Mouse (Mus musculus) layer of hippocampus, adult 8-10 months (tissue): ENCODE measurements at regions not wholly inside any gene's neighbourhood (a gene's known extent, or its start where the extent isn't known, plus 50 kb on each side); places are given as distances from the start of the nearest gene placed in this dataset.

Experiments used
- DNase-seq, 2 experiments: peaks; one replicate each; pipeline ENCODE4 v3.0.0; 2022; ENCODE audit warnings: low spot score in 2 of 2

- no peak for DNase-seq
Measured at GRCm38 (mm10) chr4:88941955-88942354, 62.0 kb upstream of the Ifne start.

GRCm38 (mm10) chr4:88940670-88941069, 60.7 kb upstream of the Ifne start:
- DNase-seq: no peak

- DNase-seq: no peak
Measured at GRCm38 (mm10) chr4:88939397-88939796, 59.4 kb upstream of the Ifne start.

GRCm38 (mm10) chr4:88938712-88939032, 58.7 kb upstream of the Ifne start:
- peak in 1 of 2 experiments; percentile 7 for DNase-seq

GRCm38 (mm10) chr4:88937866-88938711, 58.1 kb upstream of the Ifne start:
- DNase-seq: peak; percentile 17 to 38

- no peak for DNase-seq
Measured at GRCm38 (mm10) chr4:88936976-88937375, 57.0 kb upstream of the Ifne start.

GRCm38 (mm10) chr4:88935901-88936300, 55.9 kb upstream of the Ifne start:
- DNase-seq: no peak

GRCm38 (mm10) chr4:88935316-88935715, 55.3 kb upstream of the Ifne start:
- DNase-seq: no peak

- DNase-seq: no peak
Measured at GRCm38 (mm10) chr4:88934266-88935025, 54.4 kb upstream of the Ifne start.

- DNase-seq: no peak
Measured at GRCm38 (mm10) chr4:88931217-88931616, 51.2 kb upstream of the Ifne start.
